ENCODE assay signal across 21 mouse cellular contexts in genomic region chr1:34331767-34332166, GRCm38 (mm10).
DNase-seq lines count a peak whose midpoint lies in the region; ATAC-seq and TF ChIP-seq lines count a peak whose summit lies in the region.
"Had no signal": no experiment of that assay in that cellular context is flagged by ENCODE, and none has a peak within 500 bp of the region (broad histone marks: within the 10 kb centered on the region; RNA-seq: fewer than 3 reads in every experiment).

No protein-coding gene starts in this region.

- peaks cover 7% of the 10 kb centered on the region for H3K4me1 ChIP-seq in lung, embryonic 16.5 days (replicated peaks; ENCODE audit: control insufficient read depth, insufficient read depth, low read length)
- H3K4me1 ChIP-seq in cerebellum, adult 2 months (ENCODE audit: control insufficient read depth, insufficient read depth, low read length) = no peaks in the 10 kb centered on the region
- H3K4me1 ChIP-seq: forebrain, embryonic 13.5 days; intestine, embryonic 15.5 days had no signal

- 45% methylated on average over 3 of the region's 3 CpGs for WGBS in lung, embryonic 16.5 days
- 57% methylated on average over 3 of the region's 3 CpGs for WGBS in cerebellum, adult 2 months

- H3K9me3 ChIP-seq in lung, embryonic 16.5 days (ENCODE audit: control insufficient read depth, low read length) = no peaks in the 10 kb centered on the region
- H3K9me3 ChIP-seq: forebrain, embryonic 13.5 days; intestine, embryonic 15.5 days had no signal

- no peak for TF ChIP-seq POLR2A in cerebellum, adult 2 months (IDR thresholded peaks at IDR 0.05; ENCODE audit: borderline replicate concordance, insufficient read depth, low read length)

- H3K27ac ChIP-seq in lung, embryonic 16.5 days (ENCODE audit: low read length) = no peak overlapping the region
- no peak overlapping the region for H3K27ac ChIP-seq in cerebellum, adult 2 months (ENCODE audit: insufficient read depth, low read length)
- H3K27ac ChIP-seq: forebrain, embryonic 13.5 days; heart, adult 2 months; hindbrain, embryonic 14.5 days; intestine, embryonic 15.5 days had no signal

- peak; percentile 27 to 62 for DNase-seq in frontal cortex, adult 2 months (ENCODE audit: extremely low spot score in 1 of 2, low spot score in 1 of 2)
- DNase-seq in frontal cortex, postnatal 10 days (ENCODE audit: low spot score in 2 of 2) = no peak
- peak; percentile 22 for DNase-seq in layer of hippocampus, adult 11-12 months (ENCODE audit: low spot score)
- DNase-seq in layer of hippocampus, postnatal 36 days = no peak
- DNase-seq in lung, postnatal 36 days = no peak
- DNase-seq in brain, adult 2 months (ENCODE audit: low read depth, low spot score) = peak; percentile 67
- no peak for DNase-seq in cerebellum, adult 2 months
- DNase-seq: adrenal gland, adult 8-10 months; cerebellum, adult 11 months; cerebellum, postnatal 25 days; gastrocnemius, postnatal 10 days; heart, adult 2 months; heart, postnatal 14 days; kidney, postnatal 10 days; liver; liver, postnatal 0 days had no signal

- no peak overlapping the region for H3K4me3 ChIP-seq in lung, embryonic 16.5 days (ENCODE audit: low read length)
- H3K4me3 ChIP-seq in cerebellum, adult 2 months (replicated peaks; ENCODE audit: insufficient read depth, low read depth, low read length) = no peak overlapping the region
- H3K4me3 ChIP-seq: forebrain, embryonic 13.5 days; heart, adult 2 months; intestine, embryonic 15.5 days had no signal

- no peak overlapping the region for H3K4me2 ChIP-seq in lung, embryonic 16.5 days (ENCODE audit: low read depth, low read length)
- H3K4me2 ChIP-seq: forebrain, embryonic 13.5 days; hindbrain, embryonic 14.5 days; intestine, embryonic 15.5 days had no signal

- peak; percentile 52; the same call in 1 of the 2 replicates for ATAC-seq in lung, embryonic 16.5 days (ENCODE audit: low read depth)
- ATAC-seq: forebrain, embryonic 13.5 days; intestine, embryonic 15.5 days; liver, postnatal 0 days had no signal

- no peak overlapping the region for H3K9ac ChIP-seq in lung, embryonic 16.5 days (ENCODE audit: low read length)
- H3K9ac ChIP-seq: forebrain, embryonic 13.5 days; hindbrain, embryonic 14.5 days; intestine, embryonic 15.5 days; liver, postnatal 0 days had no signal

- no peaks in the 10 kb centered on the region for H3K36me3 ChIP-seq in lung, embryonic 16.5 days (ENCODE audit: control insufficient read depth, insufficient read depth, low read length)
- H3K36me3 ChIP-seq: intestine, embryonic 15.5 days had no signal

- TF ChIP-seq CTCF in cerebellum, adult 2 months (IDR thresholded peaks at IDR 0.05; ENCODE audit: borderline replicate concordance, insufficient read depth, low read depth, low read length) = no peak

- no peaks in the 10 kb centered on the region for H3K27me3 ChIP-seq in lung, embryonic 16.5 days (ENCODE audit: control insufficient read depth, insufficient read depth, low read depth, low read length)
- H3K27me3 ChIP-seq in cerebellum, adult 2 months (ENCODE audit: control insufficient read depth, insufficient read depth, low read length) = no peaks in the 10 kb centered on the region
- H3K27me3 ChIP-seq: CH12.LX; forebrain, embryonic 13.5 days; intestine, embryonic 15.5 days had no signal

Comparison
In these comparisons a context has a peak if more than half of its experiments do, and no peak if none do; other contexts are left out.
1. DNase-seq: peak in frontal cortex, adult 2 months (2 of 2), layer of hippocampus, adult 11-12 months (single experiment) and brain, adult 2 months (single experiment); none in frontal cortex, postnatal 10 days (0 of 2), layer of hippocampus, postnatal 36 days (0 of 2), lung, postnatal 36 days (single experiment) and cerebellum, adult 2 months (0 of 2).